Mouse (Mus musculus) kidney, postnatal 10 days (tissue): Measurements from ENCODE around the gene Bptf.
"Not testable (repeated sequence)": the region's sequence is repeated elsewhere in the genome, so short reads cannot be mapped to it uniquely, and the experiment has no call there.

Experiments used
- DNase-seq: peaks from one replicate; pipeline ENCODE4 v3.0.0; 2021; ENCODE audit warnings: mixed read lengths

Bptf gene

DNA sequence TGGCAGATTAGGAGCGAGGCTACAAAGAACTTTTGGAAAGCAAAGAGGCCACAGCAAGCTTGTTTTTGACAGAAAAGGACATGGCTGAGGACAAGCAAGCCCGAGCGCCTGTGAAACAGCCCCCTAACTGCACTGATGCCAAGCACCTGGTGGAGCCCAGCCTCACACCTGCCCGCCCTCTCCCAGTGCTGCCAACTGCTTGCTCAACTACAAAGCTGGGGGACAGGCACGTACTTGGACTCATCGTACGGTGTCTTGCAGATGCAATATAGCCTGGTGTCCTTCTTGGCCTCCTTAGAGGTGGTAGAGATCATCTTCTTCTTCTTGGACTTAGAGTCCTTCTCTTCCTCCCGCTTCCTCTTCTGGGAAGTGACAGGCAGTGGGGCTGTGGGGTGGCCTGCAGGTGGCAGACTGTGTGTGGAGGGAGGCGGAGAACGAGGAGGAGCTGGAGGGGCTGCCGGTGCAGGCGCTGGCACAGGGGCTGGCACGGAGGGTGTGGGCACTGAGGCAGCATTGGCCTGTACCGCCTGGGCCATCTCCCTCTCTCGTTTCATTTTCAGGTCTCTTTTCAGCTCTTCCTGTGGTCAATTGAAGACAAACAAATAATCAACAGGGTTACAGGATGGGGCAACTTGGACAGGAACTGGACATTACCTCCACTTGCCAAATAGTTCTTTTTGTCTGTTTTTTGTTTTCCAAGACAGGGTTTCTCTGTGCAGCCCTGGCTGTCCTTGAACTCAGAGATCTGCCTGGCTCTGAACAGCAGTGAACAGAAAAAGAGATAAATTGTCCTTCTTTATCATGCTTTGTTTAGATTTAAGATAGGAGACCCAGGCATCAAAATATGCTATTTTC, 84.9 kb downstream of the Bptf start:
- no peak for DNase-seq

DNA sequence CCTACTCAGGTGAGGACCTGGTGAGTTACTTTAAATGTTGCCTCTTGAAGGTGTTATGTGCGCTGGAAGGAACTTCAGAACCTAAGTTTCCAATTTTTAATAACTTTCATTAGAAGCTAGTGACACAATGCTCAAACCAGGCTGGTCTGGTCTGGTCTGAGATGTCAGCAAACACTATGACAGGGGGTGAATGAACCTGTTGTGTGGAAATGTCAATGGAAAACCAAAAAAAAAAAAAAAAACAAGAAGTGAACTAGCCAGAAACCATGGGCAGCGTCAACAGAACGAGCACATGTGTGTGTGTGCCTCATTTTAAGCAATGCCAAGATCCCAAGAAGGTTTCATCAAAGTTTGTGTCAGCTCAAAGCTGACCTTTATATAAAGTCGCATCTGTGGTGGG, 86.4 kb downstream of the Bptf start:
- no peak for DNase-seq

DNA sequence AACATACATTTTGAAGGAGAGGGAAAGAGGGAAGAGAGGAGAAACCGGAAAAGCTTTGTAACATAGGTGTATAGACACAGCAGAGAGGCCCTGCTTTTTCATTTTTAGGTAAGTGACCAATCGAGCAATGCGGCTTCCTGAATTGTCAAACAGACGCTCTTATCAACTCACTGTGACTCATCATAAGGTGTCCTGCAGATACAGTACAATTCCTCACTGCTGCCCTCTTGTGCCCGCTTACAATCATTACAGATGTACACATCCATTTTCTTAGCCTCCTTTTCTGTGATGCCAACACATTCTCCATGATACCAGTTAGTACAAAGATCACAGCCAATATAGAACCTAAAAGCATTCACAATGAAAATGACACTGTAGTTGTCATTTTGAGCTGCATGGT, 87.6 kb downstream of the Bptf start:
- peak; percentile 84 for DNase-seq

DNA sequence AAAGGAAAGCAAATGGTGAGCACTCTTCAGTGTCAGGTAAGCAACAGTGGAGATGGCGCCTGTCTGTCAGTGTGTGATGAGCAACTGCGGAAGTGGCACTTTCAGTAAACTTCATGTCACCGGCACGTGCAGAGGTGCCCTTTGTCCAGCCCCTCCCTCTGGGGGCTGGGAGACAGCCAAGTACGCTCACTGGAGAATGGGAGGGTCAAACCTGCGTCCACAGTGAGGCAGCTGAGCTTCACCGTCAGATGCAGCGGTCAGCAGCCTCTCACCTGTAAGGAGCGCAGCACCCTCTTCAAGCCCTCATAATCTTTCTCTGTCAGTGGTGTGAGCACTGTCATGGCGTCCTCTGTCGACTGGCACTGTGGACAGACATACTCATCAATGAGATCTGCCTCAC, 88.6 kb downstream of the Bptf start:
- DNase-seq = peak; percentile 39

DNA sequence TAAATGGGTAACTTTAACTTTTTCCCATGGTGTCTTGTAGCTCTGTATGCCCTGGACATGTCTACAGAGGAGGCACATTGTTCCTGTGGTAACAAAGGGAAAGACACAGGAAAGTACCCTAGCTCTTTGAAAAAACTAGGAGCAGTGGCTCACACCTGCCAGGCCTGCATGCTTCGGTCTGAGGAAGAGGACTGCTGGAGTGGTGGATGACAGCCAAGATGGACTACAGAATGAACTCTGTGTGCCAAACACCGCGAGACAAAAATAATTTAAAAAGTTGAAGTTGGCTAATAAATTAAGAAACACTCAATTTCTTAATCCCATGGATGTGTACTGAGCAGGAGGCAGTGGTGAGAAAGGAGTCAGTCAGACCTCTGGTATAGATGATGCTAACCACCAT, 90.5 kb downstream of the Bptf start:
- DNase-seq = no peak

DNA sequence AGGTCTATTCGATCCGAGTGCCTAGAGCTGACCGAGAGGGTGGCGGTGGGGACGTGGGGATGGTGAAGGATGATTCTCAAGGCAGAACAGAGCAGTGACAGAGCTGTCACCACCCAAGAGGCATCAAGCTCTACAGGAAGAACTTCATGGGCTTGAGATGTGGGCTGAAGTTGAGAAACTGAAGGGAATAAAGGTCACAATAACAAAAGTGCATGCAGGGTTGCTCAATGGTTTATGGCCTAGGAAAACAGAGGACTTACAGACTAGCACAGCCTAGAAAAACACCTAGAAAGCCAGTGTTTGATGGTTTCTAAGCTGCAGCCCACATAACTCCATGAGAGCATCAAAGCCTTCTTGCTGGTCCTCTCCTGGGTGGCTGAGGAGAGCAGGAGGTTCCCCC, 92.5 kb downstream of the Bptf start:
- DNase-seq = no peak

DNA sequence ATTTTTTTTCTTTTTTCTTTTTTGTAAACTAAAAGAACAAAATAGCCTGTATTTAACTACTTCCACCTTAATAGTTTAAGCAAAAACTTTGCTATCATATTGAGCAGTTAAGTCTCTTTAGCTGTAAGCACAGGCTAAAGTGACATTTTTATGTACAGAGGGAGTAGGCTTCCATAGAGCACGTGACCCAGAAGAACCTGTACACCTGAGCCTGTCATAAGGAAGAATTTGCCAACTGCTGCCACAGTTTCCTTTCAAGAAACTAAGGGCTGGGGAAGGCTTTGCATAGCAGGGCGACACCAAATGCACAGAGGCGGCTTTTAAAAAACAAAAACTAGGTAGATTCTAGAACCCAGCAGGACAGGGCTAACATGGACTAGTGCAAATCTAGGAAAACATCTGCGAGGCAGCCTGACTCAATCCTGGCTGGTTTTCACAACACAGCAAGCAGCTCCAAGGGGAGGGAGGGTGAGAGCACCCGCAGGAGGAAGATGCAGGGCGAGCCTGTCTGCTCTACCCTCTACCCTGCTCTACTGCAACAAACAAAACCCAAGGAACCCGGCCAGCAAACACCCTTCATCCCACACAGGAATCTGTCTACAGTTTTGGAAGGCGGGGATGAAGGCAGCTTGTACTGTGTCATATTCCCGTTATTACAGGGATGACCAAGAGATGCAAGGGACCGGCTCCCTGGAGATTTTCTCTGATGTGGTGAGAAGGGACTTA, 97.7 kb downstream of the Bptf start:
- no peak for DNase-seq

DNA sequence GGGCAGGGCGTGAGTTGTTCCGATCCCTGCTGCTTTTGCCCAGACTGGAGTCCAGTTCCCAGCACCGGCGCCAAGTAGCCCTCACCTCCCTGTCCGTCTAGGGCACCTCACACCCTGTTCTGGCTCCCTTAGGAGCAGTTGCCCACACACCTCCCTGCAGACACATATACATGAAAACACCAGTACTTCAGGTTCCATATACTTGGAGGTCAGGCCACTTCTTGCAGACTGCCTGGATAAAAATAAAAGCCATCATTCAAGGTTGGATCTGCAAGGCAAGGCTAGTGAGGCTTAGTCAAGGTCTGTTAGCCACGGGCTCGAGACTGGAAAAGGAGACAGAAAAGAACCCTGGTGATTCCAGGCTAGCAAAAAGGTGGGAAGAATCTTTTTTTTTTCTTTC, 100.3 kb downstream of the Bptf start:
- DNase-seq = no peak

DNA sequence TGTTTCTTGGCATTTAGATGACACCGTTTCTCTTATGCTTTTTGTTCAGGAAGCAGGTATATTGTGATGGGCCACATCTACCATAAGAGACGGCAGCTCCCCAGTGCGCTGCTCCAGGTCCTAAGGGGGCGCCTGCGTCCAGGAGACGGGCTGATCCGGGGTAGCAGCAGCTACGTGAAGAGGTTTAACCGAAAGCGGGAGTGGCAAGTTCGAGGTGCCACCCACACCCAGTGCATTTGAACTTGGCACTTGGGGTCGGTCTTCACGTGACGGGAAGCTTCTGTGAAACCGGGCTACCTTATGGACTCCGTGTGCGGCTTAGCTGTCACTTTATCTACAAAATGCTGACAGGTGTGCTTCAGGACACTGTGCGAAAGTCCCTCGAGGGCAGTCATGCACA, 102.4 kb downstream of the Bptf start:
- peak; percentile 27 for DNase-seq

DNA sequence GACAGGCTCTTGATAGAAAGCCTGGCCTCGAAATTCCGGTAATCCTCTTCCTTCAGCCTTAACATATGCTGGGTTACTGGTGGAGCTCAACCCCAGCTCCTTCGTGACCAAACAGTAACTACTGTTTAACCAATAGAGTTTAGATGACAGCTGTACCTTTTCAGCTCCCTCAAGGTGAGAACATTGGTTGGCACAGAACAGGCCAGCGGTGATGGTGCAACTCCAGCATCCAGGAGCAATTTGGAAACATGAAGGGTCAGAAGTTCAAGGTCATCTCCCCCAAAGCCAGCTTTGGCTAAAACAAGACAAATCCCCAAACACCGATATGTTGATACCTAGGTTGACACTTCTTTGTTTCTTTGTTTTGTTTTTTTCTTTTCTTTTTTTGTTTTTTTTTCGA, 103.2 kb downstream of the Bptf start:
- no peak for DNase-seq

DNA sequence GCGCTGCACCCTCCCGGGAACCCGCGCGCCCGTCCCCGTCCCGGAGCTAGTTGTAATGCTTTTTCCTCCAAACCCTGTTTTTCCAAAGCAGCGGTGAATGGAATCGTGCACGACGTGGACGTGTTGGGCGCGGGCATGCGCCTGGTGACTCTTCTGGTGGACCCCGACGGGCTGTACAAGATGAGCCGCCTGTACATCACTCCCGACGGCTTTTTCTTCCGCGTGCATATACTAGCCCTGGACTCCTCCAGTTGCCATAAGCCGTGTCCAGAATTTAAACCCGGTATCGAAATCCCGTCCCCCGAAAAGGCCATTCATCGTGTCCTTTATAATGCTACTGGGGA, 103.7 kb downstream of the Bptf start:
- no peak for DNase-seq

DNA sequence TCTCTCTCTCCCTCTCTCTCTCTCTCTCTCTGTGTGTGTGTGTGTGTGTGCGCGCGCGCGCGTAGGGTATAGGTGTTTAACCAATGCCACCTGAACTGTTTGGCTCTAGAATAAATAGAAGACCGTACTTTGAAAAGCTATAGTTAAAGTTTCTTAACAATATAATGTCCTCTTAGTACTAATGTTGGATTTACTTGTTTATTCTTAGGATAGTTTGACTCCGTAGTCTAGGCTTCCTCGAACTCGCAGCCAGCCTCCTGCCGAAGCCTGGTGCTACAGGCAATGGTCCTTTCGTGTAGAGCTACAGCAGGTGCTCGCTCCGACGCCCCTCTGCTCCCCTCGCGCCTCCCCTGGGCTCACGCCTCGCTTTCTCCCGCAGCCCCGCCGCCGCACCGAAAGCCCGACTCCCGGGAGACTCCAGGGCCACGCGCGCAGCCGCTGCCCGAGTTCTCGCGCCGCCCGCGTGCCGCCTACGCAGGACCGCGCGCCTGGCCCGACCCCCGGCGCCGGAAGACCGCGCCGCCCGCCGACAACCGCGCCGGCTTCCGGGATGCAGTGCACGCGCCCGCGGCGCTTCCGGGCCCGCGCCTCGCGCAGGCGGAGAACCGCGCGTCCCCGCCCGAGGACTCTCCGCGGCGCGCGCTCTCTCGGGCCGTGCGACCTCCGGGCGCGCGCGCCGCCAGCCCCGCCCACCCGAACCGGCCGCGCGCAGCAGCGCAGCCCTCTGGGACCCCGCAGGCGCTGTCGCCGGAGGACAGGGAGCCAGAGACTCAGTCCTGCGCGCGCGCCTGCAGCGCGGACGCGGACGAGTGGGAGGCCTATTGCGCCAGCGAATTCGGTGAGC, 104.3 kb downstream of the Bptf start:
- peak; percentile 94 for DNase-seq

DNA sequence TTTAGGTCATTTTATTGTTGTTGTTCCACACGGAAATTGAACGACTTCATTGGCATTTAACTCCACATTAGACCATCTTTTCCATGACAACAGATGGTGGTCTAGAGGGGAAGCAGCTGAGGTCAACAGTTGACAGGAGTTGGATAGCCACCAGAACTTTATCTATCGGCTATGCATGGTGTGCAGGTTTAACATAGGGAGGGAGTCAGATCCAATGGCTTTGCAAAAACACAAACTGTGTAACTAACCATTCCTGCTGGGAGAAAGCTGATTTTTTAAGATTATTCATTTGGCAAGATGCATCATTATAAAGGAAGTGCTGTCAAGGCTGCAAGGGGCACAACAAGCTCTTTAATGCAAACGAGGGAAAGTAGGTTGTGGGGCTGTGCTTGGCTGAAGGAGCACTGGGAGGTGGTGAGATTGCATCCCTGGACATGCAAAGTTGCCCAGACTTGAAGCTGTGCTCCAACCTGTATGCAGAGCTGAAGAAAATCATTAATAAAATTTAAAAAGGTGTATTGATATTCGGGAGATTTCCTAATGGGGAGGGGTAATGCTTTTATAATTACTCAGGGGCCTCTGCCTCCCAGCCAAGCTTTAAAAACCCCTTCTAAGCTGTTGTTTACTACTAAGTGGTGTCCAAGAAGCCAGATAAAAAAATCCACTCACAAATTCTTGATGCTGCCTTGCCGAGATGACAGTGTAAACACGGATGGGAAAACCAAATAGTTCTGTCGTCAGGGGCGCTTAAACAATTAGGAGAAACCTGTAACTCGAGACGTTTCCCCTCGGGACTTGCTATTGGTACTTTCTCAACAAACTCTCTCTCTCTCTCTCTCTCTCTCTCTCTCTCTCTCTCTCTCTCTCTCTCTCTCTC, 105.1 kb downstream of the Bptf start:
- DNase-seq = no peak

DNA sequence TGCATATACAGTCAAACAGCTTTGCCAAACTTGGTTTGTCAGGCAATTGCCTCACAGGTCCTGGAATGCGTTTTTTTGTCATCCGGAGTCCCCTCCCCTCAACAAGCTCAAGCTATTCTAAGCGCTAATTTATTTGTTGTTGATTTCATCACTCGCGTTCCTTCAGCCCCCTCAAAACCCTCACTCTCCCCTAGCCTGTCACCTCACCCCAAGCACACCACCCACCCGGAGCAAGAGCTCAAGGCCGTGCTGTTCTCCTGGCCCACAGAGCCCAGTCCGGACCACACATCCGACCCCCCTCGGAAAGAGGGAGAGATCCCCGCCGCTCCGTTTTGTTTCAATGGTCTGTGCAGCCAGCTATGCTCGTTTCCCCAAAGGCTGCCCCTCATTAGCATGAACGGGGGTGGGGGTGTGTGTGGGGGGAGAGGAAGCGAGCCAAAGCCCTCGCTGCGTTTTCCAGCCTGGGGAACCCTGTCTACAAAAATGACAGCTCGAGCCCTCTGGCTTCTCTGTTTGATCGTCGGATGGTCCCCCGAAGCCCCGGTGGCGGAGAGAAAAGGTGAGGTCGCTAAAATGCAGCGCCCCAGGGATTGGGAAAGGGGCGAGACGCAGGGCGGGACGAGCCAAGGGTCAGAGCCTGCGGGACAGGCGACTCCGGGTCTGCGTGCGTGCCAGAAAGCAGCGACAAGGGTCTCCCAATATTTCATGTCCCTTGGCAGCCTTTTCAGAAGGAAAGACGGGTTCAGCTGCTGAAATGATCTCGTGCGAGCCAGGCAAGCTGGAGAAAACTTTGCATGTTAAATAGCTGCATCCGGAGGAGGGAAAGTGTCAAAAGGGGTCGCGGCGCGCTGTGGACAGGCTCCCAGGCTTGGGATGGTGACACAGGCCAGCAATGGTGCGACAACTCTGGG, 106.3 kb downstream of the Bptf start, which contains the start of gene 1810010H24Rik:
TSS of gene 1810010H24Rik (plus strand) at position 271 of the 911 bp plus-strand sequence.
- DNase-seq = peak; percentile 74

DNA sequence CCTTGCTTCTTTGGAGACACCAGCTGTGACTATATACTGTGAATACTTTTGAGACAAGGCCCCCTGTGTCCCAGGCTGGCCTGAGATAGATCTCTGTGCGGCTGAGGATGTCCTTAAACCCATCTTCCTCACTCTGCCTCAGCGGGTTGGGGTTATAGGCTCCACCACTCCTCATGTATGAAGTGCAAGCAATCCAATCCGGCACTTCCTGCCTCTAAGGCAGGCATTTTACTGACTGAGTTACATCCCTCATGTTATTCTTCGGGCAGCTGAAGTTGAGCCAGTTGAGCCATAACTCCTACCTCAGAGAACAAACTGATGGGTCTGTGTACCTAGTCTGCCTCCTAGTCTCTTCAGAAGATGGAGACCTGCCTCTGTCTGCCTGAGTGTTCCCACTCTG, 107.5 kb downstream of the Bptf start:
- no peak for DNase-seq

DNA sequence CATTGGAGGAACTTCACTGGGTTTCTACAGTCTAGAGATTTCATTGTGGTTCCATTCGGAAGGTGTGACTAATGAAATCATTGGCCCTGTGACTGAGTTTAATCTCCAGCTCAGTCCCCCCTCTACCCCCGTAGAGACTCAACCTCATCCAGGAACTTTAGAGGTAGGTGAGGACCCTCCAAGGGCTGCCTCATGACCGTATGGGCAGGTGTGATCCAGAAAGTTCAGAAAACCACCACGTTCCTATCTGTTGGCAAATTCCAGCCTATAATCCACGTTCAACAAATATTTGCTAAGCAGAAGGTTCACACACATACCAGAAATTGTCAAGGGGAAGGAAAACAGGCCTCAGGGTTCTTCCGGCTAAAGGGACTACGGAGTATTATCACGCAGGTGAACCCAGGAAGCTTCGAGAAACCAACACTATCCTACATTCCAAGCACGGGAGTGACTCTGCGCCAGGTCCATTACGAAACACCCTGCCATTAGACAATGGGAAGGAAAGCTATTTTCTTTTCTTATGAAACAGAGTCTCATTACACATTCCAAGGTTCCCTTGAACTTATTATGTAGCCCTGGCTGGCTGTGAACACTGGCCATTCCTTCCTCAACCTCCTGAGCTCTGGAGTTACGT, 109.8 kb downstream of the Bptf start:
- no peak for DNase-seq

DNA sequence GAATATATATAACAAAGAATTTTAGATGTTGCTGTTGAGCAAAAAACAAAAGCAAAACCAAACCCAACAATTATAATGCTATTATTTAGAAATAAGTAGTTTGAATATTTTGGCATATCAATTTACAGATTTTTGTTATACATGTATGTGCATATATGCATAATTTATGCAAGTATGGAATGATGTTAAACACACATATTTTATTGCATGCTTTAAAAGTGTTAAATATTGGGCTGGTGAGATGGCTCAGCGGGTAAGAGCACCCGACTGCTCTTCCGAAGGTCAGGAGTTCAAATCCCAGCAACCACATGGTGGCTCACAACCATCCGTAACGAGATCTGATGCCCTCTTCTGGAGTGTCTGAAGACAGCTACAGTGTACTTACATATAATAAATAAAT, 112.2 kb downstream of the Bptf start:
- not testable (repeated sequence) for DNase-seq

DNA sequence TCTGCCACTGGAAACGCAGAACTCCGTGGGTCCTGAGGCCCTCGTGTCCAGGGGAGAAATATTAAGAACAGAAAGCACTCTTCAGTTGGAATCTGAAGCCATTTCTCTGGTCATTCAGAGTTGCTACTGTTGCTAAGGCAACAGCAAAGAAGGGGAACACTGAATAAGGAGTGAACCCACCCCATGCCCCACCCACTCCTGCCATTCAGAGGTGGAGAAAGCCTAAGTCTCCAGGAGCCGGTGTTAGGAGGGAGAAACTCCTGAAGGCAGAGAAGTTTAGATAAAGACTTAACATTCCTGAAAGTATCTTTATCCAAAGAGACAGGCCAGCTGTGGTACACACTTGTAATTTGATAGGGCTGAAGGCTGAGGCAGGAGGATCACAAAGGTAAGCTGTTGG, 112.6 kb downstream of the Bptf start:
- no peak for DNase-seq

DNA sequence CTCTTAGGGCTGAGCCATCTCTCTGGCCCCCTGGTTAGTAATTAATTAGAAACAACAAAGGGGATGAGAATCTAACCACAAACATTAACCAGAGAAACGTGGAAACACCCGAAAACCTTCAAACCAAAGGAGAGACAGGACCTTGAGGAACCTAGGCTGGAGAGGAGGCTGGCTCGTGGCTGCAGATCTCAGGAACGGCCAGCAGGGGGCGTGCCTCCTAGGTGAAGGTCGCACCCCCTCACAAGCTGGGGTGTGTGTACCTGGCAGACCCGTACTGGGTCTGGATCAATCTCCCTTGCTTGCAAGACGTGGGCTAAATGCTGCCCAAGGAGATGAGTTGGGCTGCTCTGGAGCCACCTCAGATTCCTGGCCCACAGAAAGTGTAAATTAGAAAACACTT, 113.3 kb downstream of the Bptf start:
- DNase-seq = no peak

DNA sequence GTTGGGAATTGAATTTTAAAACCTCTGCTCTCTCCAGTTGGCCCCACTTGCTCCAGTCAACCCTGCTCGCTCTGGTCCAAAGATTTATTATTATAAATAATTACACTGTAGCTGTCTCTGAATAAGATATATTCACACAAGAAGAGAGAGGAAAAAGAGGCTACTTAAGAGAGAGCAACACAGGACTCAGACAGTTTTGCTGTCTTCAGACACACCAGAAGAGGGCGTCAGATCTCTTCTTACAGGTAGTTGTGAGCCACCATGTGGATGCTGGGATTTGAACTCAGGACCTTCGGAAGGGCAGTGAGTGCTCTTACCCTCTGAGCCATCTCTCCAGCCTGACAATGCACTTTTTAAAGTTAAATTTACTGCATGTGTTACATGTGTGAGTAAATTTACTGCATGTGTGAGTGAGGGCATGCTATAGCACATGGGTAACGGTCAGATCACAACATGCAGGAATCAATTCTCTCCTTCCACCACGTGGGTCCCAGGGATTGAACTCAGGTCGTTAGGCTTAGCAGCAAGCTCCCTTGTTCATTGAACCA, 114.5 kb downstream of the Bptf start:
- DNase-seq = no peak

DNA sequence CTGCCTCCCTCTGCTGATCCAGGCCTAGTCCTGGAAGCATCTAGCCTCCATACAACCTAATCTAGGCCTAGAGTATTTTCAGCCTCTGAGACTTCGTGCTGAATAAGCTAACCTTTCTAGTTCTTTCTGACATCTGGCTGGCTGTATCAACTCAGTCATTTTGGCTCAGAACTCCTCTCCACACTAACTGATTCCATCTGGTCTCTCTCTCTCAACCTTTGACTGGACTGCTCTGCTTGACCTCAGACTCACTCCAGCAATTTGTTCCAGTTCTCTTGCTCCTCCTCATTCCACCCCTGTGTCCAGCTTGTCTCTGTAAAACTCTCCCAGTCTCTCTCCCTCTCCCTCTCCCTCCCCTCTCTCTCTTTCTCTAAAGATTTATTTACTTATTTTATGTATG, 115.0 kb downstream of the Bptf start:
- DNase-seq = peak; percentile 60
